Mouse (Mus musculus) fibroblast of lung, adult 2 months (primary cell): Measurements from ENCODE around the gene Vmn1r126.
"Not testable (repeated sequence)": the region's sequence is repeated elsewhere in the genome, so short reads cannot be mapped to it uniquely, and the experiment has no call there.

Experiments
- DNase-seq: peaks from one replicate; pipeline ENCODE4 v3.0.0-alpha.2; 2011; ENCODE audit warnings: low read depth

Gene Vmn1r126

DNA sequence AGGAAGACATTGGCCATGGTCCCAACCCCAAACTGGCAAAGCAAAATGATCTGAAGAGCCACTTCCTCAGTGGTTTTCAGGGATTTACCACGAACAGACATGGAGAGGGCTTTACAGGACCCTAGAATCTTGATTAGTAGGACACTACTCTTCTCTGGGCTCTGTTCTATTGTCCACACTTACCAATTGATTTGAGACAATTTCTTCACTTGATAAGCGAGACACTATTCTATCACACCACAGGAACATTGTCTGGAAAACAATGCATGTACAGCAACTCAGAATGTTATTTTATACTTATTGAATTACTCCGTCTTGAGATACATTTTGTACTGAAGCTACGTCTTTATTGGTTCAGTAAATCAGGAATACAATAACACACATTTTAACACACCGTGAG lies at the start of gene Vmn1r126:
Vmn1r126 (minus strand) TSS at position 101 of the 400 bp plus-strand sequence.
- not testable (repeated sequence) for DNase-seq

DNA sequence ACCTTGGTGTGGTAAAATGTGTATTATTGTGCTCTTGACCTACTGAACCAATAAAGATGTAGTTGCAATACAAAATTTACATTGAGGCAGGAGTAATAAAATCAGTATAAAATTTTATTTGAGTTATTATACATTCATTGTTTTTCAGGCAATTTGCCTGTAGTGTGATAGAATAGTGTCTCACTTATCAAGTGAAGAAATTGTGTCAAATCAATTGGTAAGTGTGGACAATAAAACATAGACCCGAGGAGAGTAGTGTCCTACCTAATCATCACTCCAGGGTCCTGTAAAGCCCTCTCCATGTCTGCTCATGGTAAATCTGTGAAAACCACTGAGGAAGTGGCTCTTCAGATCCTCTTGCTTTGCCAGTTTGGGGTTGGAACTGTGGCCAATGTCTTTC lies 47.8 kb upstream of the Vmn1r126 start, which contains the start of gene Vmn1r128:
Vmn1r128 (plus strand) TSS at position 301 of the 400 bp plus-strand sequence.
- not testable (repeated sequence) for DNase-seq

DNA sequence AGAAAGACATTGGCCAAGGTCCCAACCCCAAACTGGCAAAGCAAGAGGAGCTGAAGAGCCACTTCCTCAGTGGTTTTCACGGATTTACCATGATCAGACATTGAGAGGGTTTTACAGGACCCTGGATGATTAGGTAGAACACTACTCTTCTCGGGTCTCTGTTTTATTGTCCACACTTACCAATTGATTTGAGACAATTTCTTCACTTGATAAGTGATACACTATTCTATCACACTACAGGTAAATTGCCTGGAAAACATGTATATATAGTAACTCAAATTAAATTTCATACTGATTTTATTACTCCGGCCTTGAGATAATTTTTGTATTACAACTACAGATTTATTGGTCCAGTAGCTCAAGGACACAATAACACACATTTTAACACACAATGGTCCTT lies 18.5 kb upstream of the Vmn1r126 start, which contains the start of gene Vmn1r127:
Vmn1r127 (minus strand) TSS at position 101 of the 400 bp plus-strand sequence.
- not testable (repeated sequence) for DNase-seq

DNA sequence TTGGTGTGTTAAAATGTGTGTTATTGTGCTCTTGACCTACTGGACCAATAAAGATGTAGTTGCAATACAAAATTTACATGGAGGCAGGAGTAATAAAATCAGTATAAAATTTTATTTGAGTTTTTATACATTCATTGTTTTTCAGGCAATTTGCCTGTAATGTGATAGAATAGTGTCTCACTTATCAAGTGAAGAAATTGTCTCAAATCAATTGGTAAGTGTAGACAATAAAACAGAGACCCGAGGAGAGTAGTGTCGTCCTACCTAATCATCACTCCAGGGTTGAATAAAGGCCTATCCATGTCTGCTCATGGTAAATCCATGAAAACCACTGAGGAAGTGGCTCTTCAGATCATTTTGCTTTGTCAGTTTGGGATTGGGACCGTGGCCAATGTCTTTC lies 29.4 kb downstream of the Vmn1r126 start, which contains the start of gene Vmn1r125:
Vmn1r125 (plus strand) TSS at position 301 of the 400 bp plus-strand sequence.
- DNase-seq, result not testable (repeated sequence)

DNA sequence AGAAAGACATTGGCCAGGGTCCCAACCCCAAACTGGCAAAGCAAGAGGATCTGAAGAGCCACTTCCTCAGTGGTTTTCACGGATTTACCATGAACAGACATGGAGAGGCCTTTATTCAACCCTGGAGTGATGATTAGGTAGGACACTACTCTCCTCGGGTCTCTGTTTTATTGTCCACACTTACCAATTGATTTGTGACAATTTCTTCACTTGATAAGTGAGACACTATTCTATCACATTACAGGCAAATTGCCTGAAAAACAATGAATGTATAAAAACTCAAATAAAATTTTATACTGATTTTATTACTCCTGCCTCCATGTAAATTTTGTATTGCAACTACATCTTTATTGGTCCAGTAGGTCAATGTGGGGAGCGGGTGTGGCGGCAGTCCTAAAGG lies 40.8 kb downstream of the Vmn1r126 start, which contains the start of gene Vmn1r124:
Vmn1r124 (minus strand) TSS at position 101 of the 400 bp plus-strand sequence.
- DNase-seq, result not testable (repeated sequence)
